Mouse (Mus musculus) brain, adult 2 months (tissue): ENCODE measurements around the gene Krtap6-2.

ENCODE experiments used
- DNase-seq: peaks from one replicate; pipeline ENCODE4 v3.0.0; 2011; ENCODE audit warnings: low read depth, low spot score

The Krtap6-2 gene

DNA sequence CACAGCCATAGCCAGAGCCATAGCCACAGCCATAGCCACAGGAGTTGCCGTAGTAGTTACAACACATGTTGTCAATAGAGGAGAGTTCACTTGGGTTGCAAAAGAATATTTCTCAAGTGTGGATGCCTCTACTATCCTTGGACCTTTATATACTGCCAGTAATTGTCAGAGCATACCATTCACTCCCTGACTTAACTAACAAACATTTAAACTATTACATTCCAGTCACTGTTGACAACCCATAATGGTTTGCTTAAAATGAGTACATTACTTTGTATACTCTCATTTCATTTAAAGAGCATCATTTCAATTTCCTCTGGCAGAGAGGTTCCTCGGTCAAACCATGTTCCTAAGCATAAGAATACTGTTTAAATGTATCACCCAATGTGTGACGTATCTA lies at the start of gene Krtap6-2:
TSS of gene Krtap6-2 (minus strand) at position 101 of the 400 bp plus-strand sequence.
- DNase-seq, result no peak

DNA sequence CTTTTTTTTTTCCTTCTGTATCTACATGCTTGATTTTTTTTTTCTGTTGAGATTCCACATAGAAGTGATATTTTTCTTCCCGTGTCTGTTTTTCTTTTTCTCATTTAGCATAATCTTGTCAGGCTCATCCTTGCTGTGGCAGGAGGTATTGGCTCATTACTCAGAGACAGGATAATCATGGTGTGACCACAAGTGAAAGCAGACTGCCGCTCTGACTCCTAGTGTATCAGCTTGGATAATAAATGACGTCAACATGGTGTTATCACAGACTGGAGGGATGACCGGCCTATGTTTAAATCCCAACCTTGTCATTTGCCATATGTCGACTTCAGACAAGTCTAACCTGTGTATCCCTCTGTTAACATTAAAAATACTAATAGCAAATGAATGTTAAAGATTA lies 41.3 kb upstream of the Krtap6-2 start:
- DNase-seq, result peak; percentile 2

DNA sequence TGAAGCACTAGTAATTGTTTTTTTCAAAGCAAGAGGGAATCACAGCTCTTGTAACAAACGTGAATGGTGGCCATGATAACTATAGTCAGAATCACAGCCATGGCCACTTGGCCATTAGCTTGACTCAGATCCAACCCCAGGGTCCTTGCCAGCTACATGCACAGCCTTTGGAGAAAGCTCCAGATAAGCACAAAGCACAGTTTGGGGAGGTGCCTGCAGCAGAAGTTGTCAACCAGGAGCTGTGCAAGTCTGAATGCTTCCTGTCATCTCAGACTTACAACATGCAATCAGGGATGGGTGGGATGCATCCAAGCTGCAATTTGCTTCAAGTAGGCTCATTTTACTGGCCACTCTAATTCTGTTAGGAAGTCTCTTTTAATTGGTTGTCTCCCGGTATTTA lies 9.7 kb upstream of the Krtap6-2 start:
- peak; percentile 60 for DNase-seq

DNA sequence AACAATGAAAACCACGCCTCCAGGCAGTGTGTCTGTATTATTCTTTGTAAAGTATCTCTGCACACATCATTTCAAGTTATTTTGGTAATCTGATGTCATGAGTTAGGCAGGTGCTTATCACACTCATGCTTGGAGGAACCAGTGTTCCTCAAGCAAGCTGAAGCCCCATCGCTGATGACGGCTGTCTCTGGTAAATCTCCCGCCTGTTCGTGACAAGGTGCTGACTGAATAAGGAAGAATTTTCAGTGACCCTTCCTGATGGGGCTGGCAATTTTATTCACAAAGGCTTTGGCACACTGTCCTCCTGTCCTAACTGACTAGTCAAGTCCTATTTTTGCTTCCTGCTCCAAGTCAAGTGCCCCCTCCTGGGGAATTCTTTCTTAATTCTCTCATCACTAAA lies 5.4 kb upstream of the Krtap6-2 start:
- DNase-seq, result no peak

DNA sequence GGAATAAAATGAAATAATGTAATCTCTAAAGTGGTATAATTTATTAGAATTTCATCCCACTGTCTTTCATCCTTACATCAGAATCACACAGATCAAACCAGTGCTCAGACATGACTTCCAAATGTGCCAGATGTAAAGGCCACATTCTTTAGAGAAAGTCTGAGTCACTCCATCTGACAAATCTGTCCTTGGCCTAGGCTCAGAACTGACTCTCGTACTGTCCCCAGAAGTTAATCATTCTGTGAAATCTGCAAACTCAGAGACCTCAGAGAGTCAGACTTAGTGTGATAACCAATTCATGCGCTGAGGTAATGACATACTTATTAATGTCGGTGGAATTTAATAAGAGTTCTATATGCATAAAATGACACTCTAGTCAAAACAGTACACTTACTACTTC lies 3.6 kb downstream of the Krtap6-2 start:
- no peak for DNase-seq

DNA sequence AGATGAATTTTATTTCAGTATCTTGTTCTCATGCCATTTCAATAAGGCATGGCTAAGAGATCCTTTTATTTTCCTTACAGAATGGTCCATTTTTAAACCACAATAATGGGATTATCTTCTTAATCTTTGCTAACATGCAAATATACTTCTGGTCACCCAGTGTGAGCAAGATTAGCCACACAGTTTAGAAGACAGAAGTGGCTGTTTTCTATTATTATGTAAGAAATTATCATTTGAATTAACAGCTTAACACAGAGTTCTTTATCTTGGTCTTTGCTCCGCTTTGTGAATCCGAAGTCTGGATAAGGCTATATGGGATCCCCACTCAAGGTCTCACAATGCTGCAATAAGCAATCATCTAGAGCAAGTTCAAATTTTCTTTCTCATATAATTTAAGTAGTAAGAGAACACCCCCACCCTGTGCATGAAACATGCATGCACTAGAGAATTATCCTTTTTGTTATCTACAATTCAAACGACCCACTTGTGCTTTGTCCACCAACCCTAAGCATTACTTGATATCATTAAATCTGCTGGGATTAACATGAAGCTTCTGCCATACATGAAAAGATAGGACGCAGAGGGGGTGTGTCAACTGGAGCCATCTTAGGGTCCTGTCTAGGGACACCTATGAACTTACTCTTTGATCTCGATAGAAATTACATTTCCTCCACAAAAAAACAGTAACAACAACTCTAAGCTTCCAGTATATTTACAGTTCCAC lies 9.4 kb downstream of the Krtap6-2 start:
- DNase-seq, result no peak

DNA sequence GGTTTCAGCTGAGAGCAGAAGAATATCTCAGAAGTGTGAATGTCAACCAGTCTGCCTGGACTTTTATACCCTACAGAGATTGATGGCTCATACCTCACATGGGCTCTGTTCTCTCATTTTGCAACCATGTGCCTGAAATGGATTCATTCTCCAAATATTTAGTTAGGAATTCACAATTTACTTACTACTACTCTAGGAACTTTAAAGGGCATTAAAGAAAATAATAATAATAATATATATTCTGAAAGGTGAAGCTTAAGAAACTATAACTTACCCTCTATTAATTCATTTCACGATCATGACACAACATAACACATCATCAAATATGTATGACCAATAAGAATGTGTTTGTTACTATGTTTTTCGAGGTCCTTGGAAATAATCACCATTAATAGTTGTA lies 16.1 kb downstream of the Krtap6-2 start, which contains the start of gene Krtap21-1:
TSS of gene Krtap21-1 (minus strand) at position 101 of the 400 bp plus-strand sequence.
- no peak for DNase-seq

DNA sequence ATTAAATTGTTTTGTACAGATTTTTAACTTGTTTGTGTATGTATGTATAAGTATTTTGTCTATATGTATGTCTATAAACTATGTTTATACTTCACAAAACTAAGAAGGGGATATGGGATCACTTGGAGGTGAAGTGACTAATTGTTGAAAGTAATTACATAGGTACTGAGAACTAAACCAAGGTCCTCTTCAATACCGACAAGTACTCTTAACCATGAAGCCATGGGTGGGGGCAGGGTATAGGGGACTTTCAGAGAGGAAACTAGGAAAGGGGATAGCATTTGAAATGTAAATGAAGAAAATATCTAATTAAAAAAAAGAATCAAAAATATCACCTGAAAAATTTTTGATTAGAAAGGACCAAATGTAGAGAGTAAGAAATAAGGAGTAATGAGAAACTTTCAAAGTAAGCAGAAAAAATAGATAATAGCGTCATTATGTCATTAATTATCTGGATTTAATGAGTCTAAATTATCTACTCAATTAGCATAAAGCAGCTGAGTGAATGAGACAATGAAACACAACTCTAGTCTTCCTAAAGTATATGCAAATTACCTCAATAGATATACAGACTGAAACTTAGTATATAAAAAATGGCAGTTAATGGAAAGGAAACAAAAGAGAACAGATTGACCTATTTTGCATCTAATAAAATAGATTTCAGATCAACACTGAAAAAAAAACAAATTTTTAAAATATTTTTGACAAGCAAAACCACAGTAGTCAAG lies 47.0 kb downstream of the Krtap6-2 start:
- DNase-seq, result no peak
